Mouse (Mus musculus) lung, adult 2 months (tissue): ENCODE measurements around the gene Hist1h1e.

Experiments used
- CTCF ChIP-seq: fragments of 200-500 bp; IDR thresholded peaks from 2 replicates; pipeline ENCODE4 v1.5.1; 2011; ENCODE audit warnings: mild to moderate bottlenecking, low read length, control low read depth; ENCODE audit not compliant: insufficient read depth
- POLR2A ChIP-seq: fragments of 200-500 bp; IDR thresholded peaks from 2 replicates; pipeline ENCODE4 v1.6.1; 2011; ENCODE audit warnings: low read depth, mild to moderate bottlenecking, control low read depth, low read length, borderline replicate concordance; ENCODE audit errors: extremely low read depth

GRCm38 (mm10) chr13:23595185-23595584, 27.2 kb downstream of the Hist1h1e start:
- TF ChIP-seq CTCF: no peak
- TF ChIP-seq POLR2A: no peak
